ENCODE assay signal across 14 mouse cellular contexts in genomic region chr3:107776295-107776694, GRCm38 (mm10). TPM values are rescaled to one million over a fixed set of nuclear protein-coding genes. Genes with fewer than 3 reads are reported as not detected.
DNase-seq lines count a peak whose midpoint lies in the region; ATAC-seq and TF ChIP-seq lines count a peak whose summit lies in the region.
"Had no signal": no experiment of that assay in that cellular context is flagged by ENCODE, and none has a peak within 500 bp of the region (broad histone marks: within the 10 kb centered on the region; RNA-seq: fewer than 3 reads in every experiment).

No protein-coding gene starts in this region.

- no peaks in the 10 kb centered on the region for H3K36me3 ChIP-seq in forebrain, embryonic 10.5 days (replicated peaks)
- no peaks in the 10 kb centered on the region for H3K36me3 ChIP-seq in forebrain, embryonic 13.5 days (ENCODE audit: poor library complexity, severe bottlenecking)
- H3K36me3 ChIP-seq in hindbrain, postnatal 0 days (ENCODE audit: insufficient read depth, low read length), result no peaks in the 10 kb centered on the region
- H3K36me3 ChIP-seq in hindbrain, embryonic 13.5 days, result no peaks in the 10 kb centered on the region
- H3K36me3 ChIP-seq in liver, embryonic 12.5 days, result no peaks in the 10 kb centered on the region
- H3K36me3 ChIP-seq: forebrain, embryonic 12.5 days had no signal

- no peak for ATAC-seq in forebrain, embryonic 13.5 days
- ATAC-seq in hindbrain, postnatal 0 days, result peak; percentile 15; the same call in 1 of the 2 replicates
- ATAC-seq in hindbrain, embryonic 13.5 days (ENCODE audit: low FRiP score), result no peak
- ATAC-seq in liver, embryonic 12.5 days, result no peak

- no peak for TF ChIP-seq CTCF in hindbrain, postnatal 0 days (IDR thresholded peaks at IDR 0.05; ENCODE audit: low read depth)

- H3K27me3 ChIP-seq in forebrain, embryonic 10.5 days (ENCODE audit: poor library complexity, severe bottlenecking), result peaks cover 4% of the 10 kb centered on the region; the same call in 1 of the 2 replicates
- no peaks in the 10 kb centered on the region for H3K27me3 ChIP-seq in forebrain, embryonic 13.5 days
- no peaks in the 10 kb centered on the region for H3K27me3 ChIP-seq in hindbrain, postnatal 0 days (ENCODE audit: insufficient read depth, low read length)
- H3K27me3 ChIP-seq in hindbrain, embryonic 13.5 days, result 0 out of 2 replicates have a peak, but pooled peaks cover 3% of the 10 kb centered on the region
- H3K27me3 ChIP-seq in liver, embryonic 12.5 days (replicated peaks), result peaks cover 53% of the 10 kb centered on the region

- H3K4me2 ChIP-seq in forebrain, embryonic 13.5 days, result no peak overlapping the region
- no peak overlapping the region for H3K4me2 ChIP-seq in hindbrain, postnatal 0 days (ENCODE audit: low read depth, low read length)
- no peak overlapping the region for H3K4me2 ChIP-seq in hindbrain, embryonic 13.5 days
- H3K4me2 ChIP-seq in liver, embryonic 12.5 days, result no peak overlapping the region
- H3K4me2 ChIP-seq: forebrain, embryonic 12.5 days had no signal

- H3K4me3 ChIP-seq in forebrain, embryonic 10.5 days, result no peak overlapping the region
- H3K4me3 ChIP-seq in forebrain, embryonic 13.5 days, result no peak overlapping the region
- H3K4me3 ChIP-seq in hindbrain, postnatal 0 days (ENCODE audit: low read length), result no peak overlapping the region
- H3K4me3 ChIP-seq in hindbrain, embryonic 13.5 days, result no peak overlapping the region
- no peak overlapping the region for H3K4me3 ChIP-seq in liver, embryonic 12.5 days
- H3K4me3 ChIP-seq: forebrain, embryonic 12.5 days had no signal

- WGBS in forebrain, embryonic 10.5 days, result 32% methylated on average over 3 of the region's 3 CpGs
- WGBS in forebrain, embryonic 13.5 days, result 34% methylated on average over 3 of the region's 3 CpGs
- WGBS in hindbrain, postnatal 0 days, result 25% methylated on average over 3 of the region's 3 CpGs
- 16% methylated on average over 3 of the region's 3 CpGs for WGBS in hindbrain, embryonic 13.5 days
- WGBS in liver, embryonic 12.5 days (ENCODE audit: insufficient replicate concordance), result 28% methylated on average over 3 of the region's 3 CpGs

- H3K4me1 ChIP-seq in forebrain, embryonic 10.5 days, result peaks cover 21% of the 10 kb centered on the region
- H3K4me1 ChIP-seq in forebrain, embryonic 13.5 days, result no peaks in the 10 kb centered on the region
- no peaks in the 10 kb centered on the region for H3K4me1 ChIP-seq in hindbrain, postnatal 0 days (ENCODE audit: insufficient read depth, low read length)
- H3K4me1 ChIP-seq in hindbrain, embryonic 13.5 days (replicated peaks), result peaks cover 9% of the 10 kb centered on the region
- H3K4me1 ChIP-seq in liver, embryonic 12.5 days, result no peaks in the 10 kb centered on the region

- DNase-seq in forebrain, embryonic 10.5 days (ENCODE audit: extremely low spot score, low spot score), result no peak
- no peak for DNase-seq in hindbrain, postnatal 0 days (ENCODE audit: low spot score)
- DNase-seq in A20 (ENCODE audit: low read depth, low spot score), result peak; percentile 17
- DNase-seq in fibroblast of lung, adult 2 months (ENCODE audit: low read depth), result peak; percentile 46
- no peak for DNase-seq in layer of hippocampus, postnatal 10 days (ENCODE audit: low spot score in 2 of 2)
- DNase-seq: gastrocnemius, postnatal 36 days; kidney, adult 11 months; liver; thymus, adult 2 months had no signal

- H3K27ac ChIP-seq in forebrain, embryonic 10.5 days, result 0 out of 2 replicates have a peak overlapping the region, but pooled peaks have one; percentile 1
- no peak overlapping the region for H3K27ac ChIP-seq in forebrain, embryonic 13.5 days
- no peak overlapping the region for H3K27ac ChIP-seq in hindbrain, postnatal 0 days
- no peak overlapping the region for H3K27ac ChIP-seq in hindbrain, embryonic 13.5 days
- H3K27ac ChIP-seq in liver, embryonic 12.5 days, result no peak overlapping the region
- H3K27ac ChIP-seq: forebrain, embryonic 12.5 days; macrophage had no signal

- H3K9ac ChIP-seq in forebrain, embryonic 13.5 days, result no peak overlapping the region
- H3K9ac ChIP-seq in hindbrain, postnatal 0 days (replicated peaks; ENCODE audit: low read length), result no peak overlapping the region
- no peak overlapping the region for H3K9ac ChIP-seq in hindbrain, embryonic 13.5 days
- no peak overlapping the region for H3K9ac ChIP-seq in liver, embryonic 12.5 days
- H3K9ac ChIP-seq: forebrain, embryonic 12.5 days had no signal

- H3K9me3 ChIP-seq in forebrain, embryonic 10.5 days, result no peaks in the 10 kb centered on the region
- no peaks in the 10 kb centered on the region for H3K9me3 ChIP-seq in forebrain, embryonic 13.5 days (replicated peaks)
- H3K9me3 ChIP-seq in hindbrain, postnatal 0 days (ENCODE audit: low read length), result no peaks in the 10 kb centered on the region
- no peaks in the 10 kb centered on the region for H3K9me3 ChIP-seq in hindbrain, embryonic 13.5 days
- H3K9me3 ChIP-seq in liver, embryonic 12.5 days (replicated peaks), result no peaks in the 10 kb centered on the region
- H3K9me3 ChIP-seq: forebrain, embryonic 12.5 days had no signal

RNA-seq across cellular contexts. Expression of gene Csf1, which starts 16.0 kb away (rescaled TPM):
- polyA plus RNA-seq in forebrain, embryonic 10.5 days (2016; fragmentation: Nextera tagmentation; extraction: Ambion mirVana), result 4.6 and 4.8 TPM in 2 replicates
- polyA plus RNA-seq in forebrain, embryonic 13.5 days (2015; fragmentation: Nextera tagmentation; extraction: Ambion mirVana), result 4.5 and 4.9 TPM in 2 replicates
- total RNA-seq in hindbrain, postnatal 0 days (2014; rRNA removed), result 13.1 and 15.1 TPM in 2 replicates
- 11.2 and 12.1 TPM in 2 replicates for polyA plus RNA-seq in hindbrain, postnatal 0 days (2015; fragmentation: Nextera tagmentation; extraction: Ambion mirVana)
- polyA plus RNA-seq in hindbrain, embryonic 13.5 days (2015; fragmentation: Nextera tagmentation; extraction: Ambion mirVana), result 6.3 and 6.5 TPM in 2 replicates
- total RNA-seq in layer of hippocampus, postnatal 10 days (2021), result 10 to 100 TPM; 12.8 to 12.9 TPM
- polyA plus RNA-seq in liver, embryonic 12.5 days (2016; fragmentation: Nextera tagmentation; extraction: Ambion mirVana), result 8.7 and 8.8 TPM in 2 replicates

Comparison
In these comparisons a context has a peak if more than half of its experiments do, and no peak if none do; other contexts are left out.
1. DNase-seq: peak in A20 (single experiment) and fibroblast of lung, adult 2 months (single experiment); none in forebrain, embryonic 10.5 days (single experiment), hindbrain, postnatal 0 days (single experiment) and layer of hippocampus, postnatal 10 days (0 of 2).